Mouse (Mus musculus) heart, postnatal 0 days (tissue): ENCODE data around the gene Nr6a1.

Experiments used
- CTCF ChIP-seq: IDR thresholded peaks from 2 replicates; pipeline ENCODE4 v1.5.1; 2016; ENCODE audit warnings: antibody characterized with exemption, control low read depth, low read depth
- EP300 ChIP-seq: IDR thresholded peaks from 2 replicates; pipeline ENCODE4 v1.6.1; 2016; ENCODE audit warnings: antibody characterized with exemption, low read depth

DNA sequence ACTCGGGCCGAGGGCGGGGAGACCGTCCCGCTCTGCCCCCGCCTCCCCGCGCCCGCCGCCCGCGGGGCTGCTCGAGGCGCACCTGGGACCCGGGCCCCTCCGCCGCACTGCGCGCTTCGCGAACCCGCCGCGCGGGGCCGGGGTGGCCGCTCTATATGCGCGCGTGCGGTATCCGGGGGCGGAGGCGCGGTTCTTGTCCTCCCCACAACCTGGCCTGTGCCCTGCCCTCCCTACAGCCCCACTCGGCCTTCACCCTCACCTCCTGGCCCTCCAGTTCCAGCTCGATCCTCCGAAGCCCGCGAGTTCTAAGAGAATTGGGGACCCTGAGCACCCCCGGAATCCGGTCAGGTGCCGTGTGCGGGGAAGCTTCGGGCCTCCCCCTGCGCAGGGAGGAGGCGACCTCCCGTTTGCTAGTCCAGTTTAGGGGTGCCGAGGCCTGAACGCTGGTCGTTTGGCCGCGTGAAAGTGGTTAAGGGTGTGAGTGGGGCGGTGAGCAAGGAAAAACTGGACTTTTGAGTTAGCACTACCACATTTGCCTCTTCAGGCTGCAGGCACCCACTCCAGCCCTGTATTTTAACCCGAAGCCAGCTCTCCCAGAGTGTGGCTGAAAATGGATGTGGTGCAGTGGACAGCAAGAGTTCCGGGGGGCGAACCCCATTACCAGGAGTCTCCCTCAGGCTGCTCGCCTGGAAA, 215.3 kb downstream of the Nr6a1 start:
- TF ChIP-seq EP300 (no peak), CTCF (no peak)
